Mouse (Mus musculus): ENCODE data around the gene Hist1h4f.

GRCm38 (mm10) chr13:23523976-23524375 lies 27.5 kb downstream of the Hist1h4f start:
- no peak for TF ChIP-seq CTCF (IDR thresholded peaks at IDR 0.05; ENCODE audit: low read depth, low read length)
- TF ChIP-seq POLR2A (IDR thresholded peaks at IDR 0.05; ENCODE audit: extremely low read depth, insufficient read depth, low read length): no peak

All from liver, adult 2 months (tissue).